20 mouse cellular contexts compared by ENCODE assay signal in the genomic region with DNA sequence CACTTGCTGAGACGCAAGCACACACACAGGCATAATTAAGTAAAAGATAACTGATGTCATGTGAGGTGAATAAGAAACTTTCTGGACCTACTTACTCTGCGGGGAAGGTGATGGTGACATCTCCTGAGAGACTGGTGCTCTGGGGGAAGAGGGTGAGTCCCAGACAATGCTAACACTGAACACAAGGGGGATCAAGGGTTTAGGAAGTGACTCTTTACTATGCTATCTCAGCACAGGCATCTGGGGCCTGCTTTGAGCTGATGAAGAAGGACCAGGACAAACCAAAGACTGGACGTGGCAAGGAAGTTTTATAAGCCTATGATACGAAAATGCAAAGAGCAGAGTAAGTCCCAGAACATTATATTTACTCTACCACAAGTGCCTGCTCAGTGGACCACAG.
"Had no signal": no experiment of that assay in that cellular context is flagged by ENCODE, and none has a peak within 500 bp of the region (broad histone marks: within the 10 kb centered on the region; RNA-seq: fewer than 3 reads in every experiment).

No protein-coding gene starts in this region.

- H3K4me2 ChIP-seq: kidney, embryonic 15.5 days; limb, embryonic 13.5 days; liver, embryonic 13.5 days; lung, embryonic 14.5 days; midbrain, embryonic 13.5 days; neural tube, embryonic 13.5 days had no signal

- H3K9ac ChIP-seq: kidney, embryonic 15.5 days; limb, embryonic 13.5 days; liver, embryonic 13.5 days; lung, embryonic 14.5 days; midbrain, embryonic 13.5 days; neural tube, embryonic 13.5 days had no signal

- H3K27ac ChIP-seq: kidney, embryonic 15.5 days; limb, embryonic 10.5 days; limb, embryonic 13.5 days; liver, embryonic 13.5 days; midbrain, embryonic 10.5 days; midbrain, embryonic 13.5 days; neural tube, embryonic 13.5 days; stomach, postnatal 0 days had no signal

- H3K27me3 ChIP-seq: kidney, embryonic 15.5 days; limb, embryonic 13.5 days; liver, embryonic 13.5 days; midbrain, embryonic 13.5 days; neural tube, embryonic 13.5 days had no signal

- DNase-seq: kidney, adult 8-10 months; kidney, postnatal 10 days; kidney, postnatal 36 days; layer of hippocampus, adult 9-11 months; liver, embryonic 13.5 days; lung, embryonic 14.5 days; lung, postnatal 10 days; lung, postnatal 4 days; thymus, adult 2 months; thymus, postnatal 14 days; thymus, postnatal 4 days had no signal

- ATAC-seq: midbrain, embryonic 13.5 days; midbrain, embryonic 16.5 days had no signal

- H3K36me3 ChIP-seq: kidney, embryonic 15.5 days; limb, embryonic 10.5 days; limb, embryonic 13.5 days; liver, embryonic 13.5 days; midbrain, embryonic 10.5 days; midbrain, embryonic 13.5 days; neural tube, embryonic 13.5 days had no signal

- H3K9me3 ChIP-seq: kidney, embryonic 15.5 days; limb, embryonic 10.5 days; limb, embryonic 13.5 days; liver, embryonic 13.5 days; midbrain, embryonic 10.5 days; midbrain, embryonic 13.5 days; neural tube, embryonic 13.5 days had no signal

- H3K4me3 ChIP-seq: kidney, embryonic 15.5 days; limb, embryonic 10.5 days; limb, embryonic 13.5 days; liver, embryonic 13.5 days; midbrain, embryonic 10.5 days; midbrain, embryonic 13.5 days; myocyte; neural tube, embryonic 13.5 days had no signal

- H3K4me1 ChIP-seq: liver, embryonic 13.5 days; midbrain, embryonic 13.5 days had no signal
